7 mouse cellular contexts compared by ENCODE assay signal in genomic region chr16:17921325-17922162, GRCm38 (mm10). TPM values are rescaled to one million over a fixed set of nuclear protein-coding genes. Genes with fewer than 3 reads are reported as not detected.
DNase-seq lines count a peak whose midpoint lies in the region; ATAC-seq lines count a peak whose summit lies in the region.

No protein-coding gene starts in this region.

- no peaks in the 10 kb centered on the region for H3K9me3 ChIP-seq in intestine, embryonic 16.5 days (ENCODE audit: control insufficient read depth, low read length)
- no peaks in the 10 kb centered on the region for H3K9me3 ChIP-seq in midbrain, embryonic 11.5 days (ENCODE audit: control insufficient read depth, low read length)

- WGBS in intestine, embryonic 16.5 days, result 2% methylated on average over 47 of the region's 47 CpGs
- 3% methylated on average over 47 of the region's 47 CpGs for WGBS in midbrain, embryonic 11.5 days

- peaks cover 16% of the 10 kb centered on the region; the same call in 1 of the 2 replicates for H3K27me3 ChIP-seq in intestine, embryonic 16.5 days (replicated peaks; ENCODE audit: control insufficient read depth, insufficient read depth, low read length)
- H3K27me3 ChIP-seq in midbrain, embryonic 11.5 days (ENCODE audit: control insufficient read depth, insufficient read depth, low read length), result peaks cover 22% of the 10 kb centered on the region

- DNase-seq in adrenal gland, adult 2 months, result peak; percentile 96
- DNase-seq in embryo, embryonic 11.5 days (ENCODE audit: low read depth, low spot score), result peak; percentile 96
- DNase-seq in gastrocnemius, postnatal 36 days, result peak; percentile 90 to 93
- peak; percentile 95 to 96 for DNase-seq in left cerebral cortex, postnatal 36 days (ENCODE audit: low spot score in 2 of 2)
- DNase-seq in midbrain, embryonic 11.5 days (ENCODE audit: low spot score, missing footprints), result peak; percentile 99
- peak; percentile 98 for DNase-seq in skeletal muscle tissue, adult 2 months (ENCODE audit: low read depth, low spot score)

- peak overlapping the region; percentile 88 for H3K4me3 ChIP-seq in intestine, embryonic 16.5 days (ENCODE audit: low read length)
- H3K4me3 ChIP-seq in midbrain, embryonic 11.5 days (ENCODE audit: low read depth, low read length), result peak overlapping the region; percentile 64

- H3K4me2 ChIP-seq in intestine, embryonic 16.5 days (ENCODE audit: low read depth, low read length), result peak overlapping the region; percentile 95
- peak overlapping the region; percentile 96 for H3K4me2 ChIP-seq in midbrain, embryonic 11.5 days

- peak overlapping the region; percentile 87 for H3K9ac ChIP-seq in intestine, embryonic 16.5 days (ENCODE audit: low read depth, low read length)
- peak overlapping the region; percentile 74 for H3K9ac ChIP-seq in midbrain, embryonic 11.5 days (ENCODE audit: low read length)

- peak; percentile 95 for ATAC-seq in intestine, embryonic 16.5 days
- peak; percentile 92 for ATAC-seq in midbrain, embryonic 11.5 days (ENCODE audit: low FRiP score)

- peak overlapping the region; percentile 92 for H3K27ac ChIP-seq in intestine, embryonic 16.5 days (ENCODE audit: low read length)
- H3K27ac ChIP-seq in midbrain, embryonic 11.5 days (ENCODE audit: low read depth, low read length), result peak overlapping the region; percentile 76

- intact Hi-C loops in gastrocnemius, postnatal 36 days (cut with DNase I), result no loop called here
- intact Hi-C loops in left cerebral cortex, postnatal 36 days (cut with DNase I), result loop anchor here (5.0 to 10.0 kb wide), 2 partner anchors 126 to 303 kb away; no protein-coding TSS in a partner anchor

- peaks cover 21% of the 10 kb centered on the region for H3K4me1 ChIP-seq in intestine, embryonic 16.5 days (ENCODE audit: control insufficient read depth, insufficient read depth, low read length)
- H3K4me1 ChIP-seq in midbrain, embryonic 11.5 days (ENCODE audit: control insufficient read depth, insufficient read depth, low read length), result peaks cover 20% of the 10 kb centered on the region

- H3K36me3 ChIP-seq in intestine, embryonic 16.5 days (ENCODE audit: control insufficient read depth, insufficient read depth, low read length), result no peaks in the 10 kb centered on the region
- H3K36me3 ChIP-seq in midbrain, embryonic 11.5 days (ENCODE audit: control insufficient read depth, insufficient read depth, low read length), result peaks cover 3% of the 10 kb centered on the region; the same call in 1 of the 2 replicates

RNA-seq across cellular contexts. Expression of gene Slc25a1, which starts 6.5 kb away (rescaled TPM):
- 100 to 1,000 TPM; 215 to 471 TPM for total RNA-seq in adrenal gland, adult 2 months (2021)
- 601 and 791 TPM in 2 replicates for polyA plus RNA-seq in adrenal gland, adult 2 months (2012; rRNA removed)
- total RNA-seq in gastrocnemius, postnatal 36 days (2021), result 1 to 10 TPM; 2.7 to 5.5 TPM
- polyA plus RNA-seq in intestine, embryonic 16.5 days (2015; fragmentation: Nextera tagmentation; extraction: Ambion mirVana), result 255 and 287 TPM in 2 replicates
- 10 to 100 TPM; 38.5 to 44.9 TPM for total RNA-seq in left cerebral cortex, postnatal 36 days (2021)
- 96.5 and 97.6 TPM in 2 replicates for polyA plus RNA-seq in midbrain, embryonic 11.5 days (2014; fragmentation: Nextera tagmentation; extraction: Ambion mirVana)

RNA-seq across cellular contexts. Expression of gene Gsc2, which starts 6.7 kb away (rescaled TPM):
- total RNA-seq in adrenal gland, adult 2 months (2021), result not detected
- polyA plus RNA-seq in adrenal gland, adult 2 months (2012; rRNA removed), result not detected in 2 replicates
- not detected for total RNA-seq in gastrocnemius, postnatal 36 days (2021)
- 0.23 TPM in 1 of 2 replicates, not detected in the other for polyA plus RNA-seq in intestine, embryonic 16.5 days (2015; fragmentation: Nextera tagmentation; extraction: Ambion mirVana)
- total RNA-seq in left cerebral cortex, postnatal 36 days (2021), result not detected
- polyA plus RNA-seq in midbrain, embryonic 11.5 days (2014; fragmentation: Nextera tagmentation; extraction: Ambion mirVana), result 0.95 and 1.1 TPM in 2 replicates

RNA-seq across cellular contexts. Expression of gene Ess2, which starts 10.4 kb away (rescaled TPM):
- 10 to 100 TPM; 14.1 to 15.5 TPM for total RNA-seq in adrenal gland, adult 2 months (2021)
- 19.5 and 22.6 TPM in 2 replicates for polyA plus RNA-seq in adrenal gland, adult 2 months (2012; rRNA removed)
- 1 to 10 TPM; 5.2 to 7.2 TPM for total RNA-seq in gastrocnemius, postnatal 36 days (2021)
- 28.8 and 29.5 TPM in 2 replicates for polyA plus RNA-seq in intestine, embryonic 16.5 days (2015; fragmentation: Nextera tagmentation; extraction: Ambion mirVana)
- 10 to 100 TPM; 26.1 to 31.1 TPM for total RNA-seq in left cerebral cortex, postnatal 36 days (2021)
- polyA plus RNA-seq in midbrain, embryonic 11.5 days (2014; fragmentation: Nextera tagmentation; extraction: Ambion mirVana), result 39.4 and 41.4 TPM in 2 replicates

RNA-seq across cellular contexts. Expression of gene Tssk2, which starts 23.1 kb away (rescaled TPM):
- total RNA-seq in adrenal gland, adult 2 months (2021), result not detected
- not detected in 2 replicates for polyA plus RNA-seq in adrenal gland, adult 2 months (2012; rRNA removed)
- not detected for total RNA-seq in gastrocnemius, postnatal 36 days (2021)
- not detected in 2 replicates for polyA plus RNA-seq in intestine, embryonic 16.5 days (2015; fragmentation: Nextera tagmentation; extraction: Ambion mirVana)
- not detected for total RNA-seq in left cerebral cortex, postnatal 36 days (2021)
- 0.15 TPM in 1 of 2 replicates, not detected in the other for polyA plus RNA-seq in midbrain, embryonic 11.5 days (2014; fragmentation: Nextera tagmentation; extraction: Ambion mirVana)

RNA-seq across cellular contexts. Expression of gene Dgcr2, which starts 23.2 kb away (rescaled TPM):
- 10 to 100 TPM; 62.1 to 68.1 TPM for total RNA-seq in adrenal gland, adult 2 months (2021)
- polyA plus RNA-seq in adrenal gland, adult 2 months (2012; rRNA removed), result 139 and 166 TPM in 2 replicates
- 10 to 100 TPM; 21.0 to 25.8 TPM for total RNA-seq in gastrocnemius, postnatal 36 days (2021)
- polyA plus RNA-seq in intestine, embryonic 16.5 days (2015; fragmentation: Nextera tagmentation; extraction: Ambion mirVana), result 65.4 and 67.4 TPM in 2 replicates
- 100 to 1,000 TPM in 1 of 2 experiments, 10 to 100 TPM in 1; 92.6 to 103 TPM for total RNA-seq in left cerebral cortex, postnatal 36 days (2021)
- 74.2 and 83.3 TPM in 2 replicates for polyA plus RNA-seq in midbrain, embryonic 11.5 days (2014; fragmentation: Nextera tagmentation; extraction: Ambion mirVana)

Comparison
In these comparisons a context has a peak if more than half of its experiments do, and no peak if none do; other contexts are left out.
1. Peak in every context shown above with its lines: DNase-seq, ATAC-seq, H3K4me3 ChIP-seq and H3K27ac ChIP-seq.
2. RNA of gene Slc25a1, which starts 6.5 kb away (total RNA-seq): 215 to 471 TPM in adrenal gland, adult 2 months and 38.5 to 44.9 TPM in left cerebral cortex, postnatal 36 days; 2.7 to 5.5 TPM in gastrocnemius, postnatal 36 days; every median in the first group is over 4 times any median in the second.